Mouse (Mus musculus) lung, adult 2 months (tissue): ENCODE measurements around the gene Slc22a16. TPM values are rescaled to one million over a fixed set of nuclear protein-coding genes. Genes with fewer than 3 reads are reported as not detected.

ENCODE experiments used
- DNase-seq: peaks from one replicate; pipeline ENCODE4 v3.0.0; 2022
- H3K4me1 ChIP-seq: fragments of 200-500 bp; 2 replicates; pipeline ENCODE4 v1.6.1; 2011; ENCODE audit warnings: low read length; ENCODE audit not compliant: control insufficient read depth, insufficient read depth
- H3K4me3 ChIP-seq: fragments of 200-500 bp; replicated peaks from 2 replicates; pipeline ENCODE3; 2011; ENCODE audit warnings: low read depth, mild to moderate bottlenecking, control low read depth, low read length; ENCODE audit errors: extremely low read depth
- CTCF ChIP-seq: fragments of 200-500 bp; IDR thresholded peaks from 2 replicates; pipeline ENCODE4 v1.5.1; 2011; ENCODE audit warnings: mild to moderate bottlenecking, low read length, control low read depth; ENCODE audit not compliant: insufficient read depth
- POLR2A ChIP-seq: fragments of 200-500 bp; IDR thresholded peaks from 2 replicates; pipeline ENCODE4 v1.6.1; 2011; ENCODE audit warnings: low read depth, mild to moderate bottlenecking, control low read depth, low read length, borderline replicate concordance; ENCODE audit errors: extremely low read depth
- WGBS: fragments of 180-500 bp; shearing (Covaris S2); methylation state at CpG from one replicate; pipeline ENCODE4 v1.1.7; 2018; 5-methylcytosine and 5-hydroxymethylcytosine counted together
- polyA plus RNA-seq: library from polyadenylated mRNA; depleted of rRNA; stranded (reverse); fragments of >200 nt; gene quantifications from 2 replicates; pipeline ENCODE4 v1.2.3, GENCODE M21; 2012; rRNA removed

Slc22a16 gene
- polyA plus RNA-seq, result not detected in 2 replicates

GRCm38 (mm10) chr10:40570036-40570435 lies at the start of gene Slc22a16:
Gene Slc22a16 (plus strand): TSS chr10:40570336.
- Histone ChIP-seq H3K4me1 (no peaks in the 10 kb centered on the region), H3K4me3 (no peak within 1 kb of the TSS)
- 87% methylated on average over 12 of the region's 12 CpGs for WGBS
- TF ChIP-seq POLR2A (no peak), CTCF (no peak)
- no peak for DNase-seq

- Histone ChIP-seq H3K4me1 (no peaks in the 10 kb centered on the region; the same call in 1 of the 2 replicates), H3K4me3 (no peak overlapping the region)
- WGBS, result 30% methylated on average over 12 of the region's 12 CpGs
- DNase-seq, result no peak
- no peak for TF ChIP-seq POLR2A
- no peak for TF ChIP-seq CTCF
These were observed 48.6 kb upstream of the Slc22a16 start for GRCm38 (mm10) chr10:40521579-40521978.

- WGBS, result 70% methylated on average over 7 of the region's 7 CpGs
- TF ChIP-seq POLR2A, result no peak
- no peak for TF ChIP-seq CTCF
- H3K4me1 ChIP-seq, result no peaks in the 10 kb centered on the region; the same call in 1 of the 2 replicates
- DNase-seq, result no peak
- H3K4me3 ChIP-seq, result no peak overlapping the region
These were observed 46.7 kb upstream of the Slc22a16 start for GRCm38 (mm10) chr10:40523312-40523975.

GRCm38 (mm10) chr10:40524032-40524806 lies 45.9 kb upstream of the Slc22a16 start:
- TF ChIP-seq CTCF (no peak), POLR2A (no peak)

GRCm38 (mm10) chr10:40524991-40525390 lies 45.1 kb upstream of the Slc22a16 start:
- Histone ChIP-seq H3K4me1 (no peaks in the 10 kb centered on the region), H3K4me3 (no peak overlapping the region)
- DNase-seq, result no peak
- 26% methylated on average over 10 of the region's 10 CpGs for WGBS
- TF ChIP-seq POLR2A (no peak), CTCF (peak; percentile 38; the same call in 1 of the 2 replicates)

More at GRCm38 (mm10) chr10:40524032-40524806, 45.9 kb upstream of the Slc22a16 start:
- no peaks in the 10 kb centered on the region; the same call in 1 of the 2 replicates for H3K4me1 ChIP-seq
- 66% methylated on average over 9 of the region's 9 CpGs for WGBS
- no peak for DNase-seq
- no peak overlapping the region for H3K4me3 ChIP-seq

GRCm38 (mm10) chr10:40525616-40526155 lies 44.5 kb upstream of the Slc22a16 start:
- Histone ChIP-seq H3K4me1 (no peaks in the 10 kb centered on the region), H3K4me3 (no peak overlapping the region)
- WGBS, result 45% methylated on average over 9 of the region's 9 CpGs
- TF ChIP-seq POLR2A, result no peak
- no peak for TF ChIP-seq CTCF
- no peak for DNase-seq

GRCm38 (mm10) chr10:40526301-40526761 lies 43.8 kb upstream of the Slc22a16 start:
- no peak for DNase-seq
- H3K4me3 ChIP-seq, result no peak overlapping the region
- H3K4me1 ChIP-seq, result no peaks in the 10 kb centered on the region
- 60% methylated on average over 8 of the region's 8 CpGs for WGBS
- TF ChIP-seq POLR2A (no peak), CTCF (no peak)

GRCm38 (mm10) chr10:40526986-40527385 lies 43.1 kb upstream of the Slc22a16 start:
- TF ChIP-seq CTCF (no peak), POLR2A (no peak)
- Histone ChIP-seq H3K4me1 (no peaks in the 10 kb centered on the region), H3K4me3 (no peak overlapping the region)
- WGBS, result 49% methylated on average over 3 of the region's 3 CpGs
- no peak for DNase-seq

GRCm38 (mm10) chr10:40527573-40527972 lies 42.6 kb upstream of the Slc22a16 start:
- Histone ChIP-seq H3K4me1 (no peaks in the 10 kb centered on the region), H3K4me3 (no peak overlapping the region)
- WGBS, result 7% methylated on average over 8 of the region's 8 CpGs
- TF ChIP-seq CTCF (no peak), POLR2A (no peak)
- no peak for DNase-seq

GRCm38 (mm10) chr10:40528668-40529067 lies 41.5 kb upstream of the Slc22a16 start:
- no peaks in the 10 kb centered on the region for H3K4me1 ChIP-seq
- 76% methylated on average over 9 of the region's 10 CpGs for WGBS

More at GRCm38 (mm10) chr10:40528668-40529067, 41.5 kb upstream of the Slc22a16 start:
- TF ChIP-seq POLR2A, result no peak
- no peak for TF ChIP-seq CTCF
- DNase-seq, result no peak
- H3K4me3 ChIP-seq, result no peak overlapping the region
